Mouse (Mus musculus) erythroid progenitor cell, adult 5-6 weeks (primary cell): ENCODE measurements at regions not wholly inside any gene's neighbourhood (a gene's known extent, or its start where the extent isn't known, plus 50 kb on each side); places are given as distances from the start of the nearest gene placed in this dataset.

ENCODE experiments used
- ATAC-seq: replicated peaks from 2 replicates; pipeline ENCODE4 v1.8.0; 2016; ENCODE audit warnings: moderate number of reproducible peaks, mild to moderate bottlenecking, moderate TSS enrichment, inconsistent platforms; ENCODE audit not compliant: poor library complexity, low FRiP score, severe bottlenecking

GRCm38 (mm10) chr6:100109351-100109750 lies 177.9 kb downstream of the Rybp start:
- ATAC-seq = no peak

GRCm38 (mm10) chr6:100107508-100107907 lies 179.8 kb downstream of the Rybp start:
- ATAC-seq = no peak

GRCm38 (mm10) chr6:100107066-100107465 lies 180.2 kb downstream of the Rybp start:
- no peak for ATAC-seq

GRCm38 (mm10) chr6:100100565-100101133 lies 186.6 kb downstream of the Rybp start:
- ATAC-seq = no peak

DNA sequence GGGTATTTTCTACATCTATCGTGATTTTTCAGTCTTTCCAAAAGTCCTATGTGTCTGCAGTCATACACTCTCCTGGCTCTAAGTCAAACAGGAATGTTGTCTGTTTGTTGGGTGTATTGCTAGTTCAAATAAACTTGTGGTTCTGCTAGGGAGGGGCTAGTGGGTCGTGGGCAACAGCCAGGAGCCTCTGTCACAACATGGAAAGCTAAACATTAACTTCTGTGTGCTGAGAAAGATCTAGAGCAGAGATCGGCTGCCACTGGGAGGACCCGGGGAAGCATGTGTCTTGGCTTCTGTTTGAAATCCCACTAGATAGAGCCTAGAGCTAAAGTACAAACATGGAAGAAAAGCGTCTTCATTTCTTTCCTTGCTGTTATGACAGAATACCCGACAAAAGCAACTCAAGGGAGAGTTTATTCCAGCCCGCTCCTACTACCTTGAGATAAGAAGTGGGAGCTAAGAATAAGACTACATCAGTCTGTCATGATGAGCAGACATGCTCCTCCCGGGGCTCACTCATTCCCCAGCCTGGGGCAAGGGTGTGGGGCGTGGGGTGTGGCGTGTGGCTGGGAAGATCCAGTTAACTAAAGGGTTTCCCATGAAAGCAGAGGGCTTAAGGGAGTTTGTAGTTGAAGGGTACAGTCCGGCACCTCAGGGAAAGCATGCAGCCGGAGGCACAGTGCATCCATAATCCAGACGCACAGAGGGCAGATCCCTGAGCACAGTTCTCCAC lies 190.7 kb downstream of the Rybp start:
- ATAC-seq = 0 out of 2 replicates have a peak, but pooled peaks have one; percentile 21

- peak; percentile 91 for ATAC-seq
Measured at GRCm38 (mm10) chr6:100094653-100095217, 192.6 kb downstream of the Rybp start.

DNA sequence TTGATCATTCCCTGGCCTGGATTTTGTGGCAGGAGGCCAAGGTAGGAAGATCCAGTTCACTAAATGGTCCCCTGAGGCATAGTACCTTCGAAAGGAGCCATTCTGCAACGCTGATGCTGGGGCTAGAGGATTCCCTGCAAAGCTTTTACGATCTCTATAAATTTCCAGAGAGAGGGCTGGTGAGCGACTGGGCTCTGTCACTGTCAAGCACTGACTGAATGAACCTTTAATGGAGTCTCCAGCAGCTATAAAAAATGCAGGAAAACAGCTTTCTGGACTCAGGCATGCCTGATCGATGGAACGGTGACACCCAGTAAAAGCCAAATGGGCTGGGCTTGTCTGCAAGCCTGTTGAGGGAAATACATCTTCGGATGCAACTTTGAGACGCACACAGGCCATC lies 194.4 kb downstream of the Rybp start:
- ATAC-seq = no peak

DNA sequence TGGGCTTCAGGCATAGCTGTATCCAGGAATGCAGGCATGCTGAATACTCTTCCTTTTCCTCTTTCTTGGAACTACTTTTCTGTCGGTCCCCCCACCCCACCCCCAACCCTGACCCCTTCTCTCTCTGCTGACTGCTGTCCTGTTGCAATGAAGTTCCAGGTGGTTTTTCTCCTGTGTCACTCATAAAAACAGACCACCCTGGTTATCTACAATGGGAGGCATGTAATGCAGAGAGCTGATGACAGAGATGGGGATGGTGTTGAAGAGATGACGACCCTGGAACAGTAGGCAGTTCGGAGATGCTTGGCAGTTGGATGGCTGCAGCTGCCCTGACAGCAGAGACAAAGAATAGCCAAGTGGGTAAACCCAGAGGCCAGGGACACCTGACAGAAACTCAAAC lies 195.5 kb downstream of the Rybp start:
- ATAC-seq = no peak

- ATAC-seq = no peak
Measured at GRCm38 (mm10) chr6:100088576-100088975, 198.7 kb downstream of the Rybp start.

- no peak for ATAC-seq
Measured at GRCm38 (mm10) chr6:100086807-100087206, 200.5 kb downstream of the Rybp start.

DNA sequence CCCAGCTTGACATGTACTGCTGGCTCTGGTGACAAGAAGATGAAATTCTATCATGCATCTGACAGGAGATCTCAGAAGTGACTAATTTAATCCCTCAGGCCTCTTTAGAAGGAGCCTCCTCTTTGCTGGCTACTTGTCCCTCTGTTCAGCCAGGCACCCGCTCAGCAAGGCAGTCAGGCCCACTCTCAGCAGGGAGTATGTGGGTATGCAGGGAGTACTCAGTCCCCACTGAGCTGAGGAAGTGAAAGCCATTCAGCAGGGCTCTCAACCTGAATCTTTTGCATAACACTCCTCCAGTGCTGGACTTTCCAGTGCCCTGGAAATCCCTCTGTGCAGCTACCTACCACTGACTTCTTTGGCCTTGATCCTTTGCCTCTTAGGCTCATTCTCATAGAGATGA lies 201.3 kb downstream of the Rybp start:
- ATAC-seq = no peak

DNA sequence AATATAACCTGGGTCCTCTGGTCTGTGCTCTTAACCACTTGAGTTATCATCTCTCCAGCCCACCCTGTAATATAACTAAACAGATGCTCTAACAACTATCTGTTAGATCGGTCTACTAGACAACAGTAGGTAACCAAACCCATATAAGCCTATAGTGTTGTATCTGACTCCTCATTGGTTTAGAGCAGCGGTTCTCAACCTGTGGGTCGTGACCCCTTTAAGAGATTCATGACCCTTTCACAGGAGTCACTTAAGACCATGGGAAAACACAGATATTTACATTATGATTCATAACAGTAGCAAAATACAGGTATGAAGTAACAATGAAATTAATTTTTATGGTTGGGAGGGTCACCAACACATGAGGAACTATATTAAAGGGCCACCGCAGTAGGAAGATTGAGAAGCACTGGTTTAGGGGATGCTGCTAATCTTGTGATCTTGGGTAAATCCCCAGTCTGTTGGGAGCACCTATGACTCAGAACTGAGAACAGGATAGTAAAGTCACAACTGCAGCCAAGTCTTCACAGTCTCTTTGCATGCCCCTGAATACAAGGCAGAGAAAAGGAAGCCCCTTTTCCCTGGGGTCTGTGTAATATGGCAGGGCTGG lies 203.3 kb downstream of the Rybp start:
- ATAC-seq = no peak

GRCm38 (mm10) chr6:100083127-100083526 lies 204.2 kb downstream of the Rybp start:
- ATAC-seq = no peak

GRCm38 (mm10) chr6:100074672-100075335 lies 212.5 kb downstream of the Rybp start:
- no peak for ATAC-seq

DNA sequence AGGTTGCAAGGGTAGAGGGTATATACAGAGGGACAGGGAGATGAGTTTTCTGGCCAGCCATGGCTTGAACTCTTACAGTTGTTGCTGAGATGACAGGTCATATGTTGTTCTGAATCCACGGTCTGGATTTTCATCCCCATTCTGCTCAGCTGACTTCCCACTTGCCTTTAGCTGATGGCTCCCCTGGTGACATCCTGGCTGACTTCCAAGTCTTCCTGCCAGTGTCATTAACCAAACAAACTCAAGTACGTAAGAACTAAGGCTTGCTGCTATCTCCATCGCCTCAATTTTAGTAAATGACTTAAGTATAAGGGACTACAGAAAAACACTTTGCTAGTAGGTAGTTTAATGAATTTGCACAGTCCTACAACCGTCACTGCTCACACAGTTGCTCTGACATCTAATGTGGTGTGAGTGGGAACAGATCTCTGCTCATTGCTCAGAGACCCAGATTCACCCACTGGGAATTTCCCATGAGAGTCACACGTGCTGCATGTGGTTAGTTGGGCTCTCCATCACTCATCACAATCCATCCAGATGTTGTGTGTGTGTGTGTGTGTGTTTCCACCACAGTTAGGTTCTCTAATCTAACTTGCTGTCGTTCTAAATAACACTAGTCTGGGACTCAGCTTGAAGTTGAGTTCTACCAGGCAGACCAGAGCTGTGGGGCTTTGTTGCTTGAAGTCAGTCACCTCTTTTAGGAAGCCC lies 214.9 kb downstream of the Rybp start:
- ATAC-seq = no peak

DNA sequence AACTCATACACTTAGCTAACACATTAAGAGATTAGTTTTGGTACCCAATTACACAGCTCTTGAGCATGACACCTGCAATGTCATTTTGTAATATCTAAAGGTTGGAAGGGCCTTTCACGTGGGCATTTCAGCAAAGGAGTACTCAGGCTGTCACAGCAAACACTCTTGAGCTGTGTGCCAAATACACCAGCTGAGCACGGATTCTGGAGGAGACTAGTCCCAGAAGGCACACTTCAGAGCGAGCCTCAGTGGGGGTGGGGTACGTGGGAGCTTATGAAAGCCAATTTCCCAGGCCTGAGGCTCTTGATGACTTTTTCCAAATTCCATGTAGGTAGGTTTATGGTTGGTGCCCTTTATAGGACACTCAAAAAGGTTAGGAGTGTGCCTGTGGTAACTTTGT lies 218.1 kb downstream of the Rybp start:
- no peak for ATAC-seq

- ATAC-seq = no peak
Measured at GRCm38 (mm10) chr6:100067273-100067672, 220.0 kb downstream of the Rybp start.

- no peak for ATAC-seq
Measured at GRCm38 (mm10) chr6:100065586-100065985, 221.7 kb downstream of the Rybp start.

DNA sequence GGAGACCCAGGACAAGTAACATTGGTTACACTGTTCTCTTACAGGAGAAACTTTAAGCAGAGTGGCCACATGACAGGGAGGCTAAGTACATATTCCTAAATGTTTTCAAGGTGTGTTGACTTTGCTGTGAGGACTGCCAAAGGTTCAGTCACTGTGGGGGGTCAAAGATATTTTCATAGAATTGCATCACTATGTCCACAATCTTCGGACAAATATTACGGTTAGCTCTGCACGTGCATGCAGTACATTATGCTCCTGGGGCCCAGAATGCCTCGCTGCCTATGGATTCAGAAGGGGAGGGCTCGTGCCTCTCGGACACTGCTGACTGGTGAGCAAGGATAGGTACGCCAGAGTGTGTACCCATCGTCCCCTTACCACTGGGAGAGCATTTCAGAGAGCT lies 224.3 kb downstream of the Rybp start:
- ATAC-seq = no peak

DNA sequence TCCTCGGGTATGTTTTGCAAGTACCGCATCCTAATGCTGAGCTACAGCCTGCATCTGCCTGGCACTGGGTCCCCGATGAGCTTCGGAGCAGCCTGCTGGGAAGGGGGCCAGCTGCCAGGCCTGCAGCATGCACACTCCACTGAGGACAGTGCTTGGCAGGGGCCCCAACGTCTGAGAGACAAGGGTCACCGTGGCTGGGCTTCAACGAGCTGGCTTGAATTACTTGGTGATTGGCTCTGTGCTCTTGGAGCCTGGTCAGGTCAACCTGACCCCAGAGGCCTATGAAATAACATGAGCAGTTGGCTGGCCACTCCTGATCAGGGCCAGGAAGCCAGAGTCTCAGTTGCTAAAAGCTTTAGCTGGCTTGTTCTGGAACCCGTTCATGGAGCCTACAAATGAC lies 227.5 kb downstream of the Rybp start:
- no peak for ATAC-seq
